Mouse (Mus musculus) limb, embryonic 14.5 days (tissue): Measurements from ENCODE around the gene Magi1. TPM values are rescaled to one million over a fixed set of nuclear protein-coding genes. Genes with fewer than 3 reads are reported as not detected.
A peak's percentile ranks its signal among the peaks of the same experiment; 100 is the strongest.

Experiments
- ATAC-seq: fragments of 200-750 bp; cut with Nextera tagmentation; 2 replicates; pipeline ENCODE4 v1.8.0; 2017; ENCODE audit warnings: low read depth, moderate number of reproducible peaks, moderate TSS enrichment; ENCODE audit not compliant: low FRiP score
- DNase-seq: peaks from one replicate; pipeline ENCODE4 v3.0.0-alpha.2; 2015; ENCODE audit warnings: low spot score
- H3K27ac ChIP-seq: fragments of 300-500 bp; sonication (generic); replicated peaks from 2 replicates; pipeline ENCODE4 v1.5.1; 2014; ENCODE audit warnings: low read depth, mild to moderate bottlenecking, low read length, moderate library complexity, mixed read lengths
- H3K27me3 ChIP-seq: fragments of 300-500 bp; sonication (generic); 2 replicates; pipeline ENCODE4 v1.6.1; 2014; ENCODE audit warnings: low read length, mixed read lengths; ENCODE audit not compliant: control insufficient read depth, insufficient read depth
- H3K36me3 ChIP-seq: fragments of 300-500 bp; sonication (generic); 2 replicates; pipeline ENCODE4 v1.6.1; 2014; ENCODE audit warnings: mild to moderate bottlenecking, low read length, moderate library complexity, mixed read lengths; ENCODE audit not compliant: control insufficient read depth, insufficient read depth
- H3K4me1 ChIP-seq: fragments of 300-500 bp; sonication (generic); 2 replicates; pipeline ENCODE4 v1.6.1; 2014; ENCODE audit warnings: antibody characterized with exemption, low read length, mixed read lengths; ENCODE audit not compliant: control insufficient read depth, insufficient read depth
- H3K4me2 ChIP-seq: fragments of 300-500 bp; sonication (generic); replicated peaks from 2 replicates; pipeline ENCODE4 v1.6.1; 2014; ENCODE audit warnings: low read depth, mild to moderate bottlenecking, low read length, moderate library complexity; ENCODE audit not compliant: severe bottlenecking
- H3K4me3 ChIP-seq: fragments of 300-500 bp; sonication (generic); replicated peaks from 2 replicates; pipeline ENCODE4 v1.5.1; 2014; ENCODE audit warnings: low read length
- H3K9ac ChIP-seq: fragments of 300-500 bp; sonication (generic); 2 replicates; pipeline ENCODE4 v1.6.1; 2014; ENCODE audit warnings: mild to moderate bottlenecking, low read depth, low read length, moderate library complexity; ENCODE audit not compliant: severe bottlenecking
- H3K9me3 ChIP-seq: fragments of 300-500 bp; sonication (generic); 2 replicates; pipeline ENCODE4 v1.6.1; 2016; ENCODE audit warnings: low read length; ENCODE audit not compliant: control insufficient read depth
- POLR2A ChIP-seq: fragments of 200-500 bp; IDR thresholded peaks from 2 replicates; pipeline ENCODE4 v1.8.0; 2012; ENCODE audit warnings: inconsistent platforms, mild to moderate bottlenecking, moderate library complexity, borderline replicate concordance; ENCODE audit not compliant: insufficient read depth, insufficient read length; ENCODE audit errors: extremely low read depth
- WGBS: fragments of 180-500 bp; shearing (Covaris S2); extraction: QIAGEN DNeasy Blood & Tissue Kit; methylation state at CpG from one replicate; pipeline ENCODE4 v1.1.7; 2014; 5-methylcytosine and 5-hydroxymethylcytosine counted together
- polyA plus RNA-seq, 2 experiments: library from polyadenylated mRNA; depleted of rRNA in 1 of 2; stranded (reverse) in 1 of 2; unstranded in 1 of 2; fragments of >200 nt; fragmentation: Nextera tagmentation in 1 of 2; extraction: Ambion mirVana in 1 of 2; gene quantifications; 2 replicates each; pipeline versions ENCODE4 v1.2.1 to v1.2.3; 2012 to 2014

Gene Magi1
- polyA plus RNA-seq, 2 experiments = 9.7 to 15.0 TPM

GRCm38 (mm10) chr6:94130389-94130788, 153.3 kb downstream of the Magi1 start:
- no peak overlapping the region for H3K27ac ChIP-seq
- 27% methylated on average over 5 of the region's 5 CpGs for WGBS
- no peaks in the 10 kb centered on the region for H3K27me3 ChIP-seq
- no peak overlapping the region for H3K4me3 ChIP-seq
- H3K9ac ChIP-seq = no peak overlapping the region
- ATAC-seq (0 out of 2 replicates have a peak, but pooled peaks have one; percentile 26), DNase-seq (no peak)
- peaks cover 15% of the 10 kb centered on the region for H3K4me1 ChIP-seq
- no peak overlapping the region for H3K4me2 ChIP-seq
- H3K9me3 ChIP-seq = no peaks in the 10 kb centered on the region
- TF ChIP-seq POLR2A = no peak
- H3K36me3 ChIP-seq = no peaks in the 10 kb centered on the region

- H3K9ac ChIP-seq = no peak overlapping the region
- H3K27me3 ChIP-seq = no peaks in the 10 kb centered on the region
- H3K4me3 ChIP-seq = no peak overlapping the region
- ATAC-seq = no peak
- WGBS = 78% methylated on average over 4 of the region's 4 CpGs
- DNase-seq = no peak
- no peak overlapping the region for H3K4me2 ChIP-seq
- no peak for TF ChIP-seq POLR2A
- peaks cover 40% of the 10 kb centered on the region for H3K4me1 ChIP-seq
- no peak overlapping the region for H3K27ac ChIP-seq
- H3K9me3 ChIP-seq = no peaks in the 10 kb centered on the region
- no peaks in the 10 kb centered on the region for H3K36me3 ChIP-seq
Measured at GRCm38 (mm10) chr6:94126763-94127162, 157.0 kb downstream of the Magi1 start.

DNA sequence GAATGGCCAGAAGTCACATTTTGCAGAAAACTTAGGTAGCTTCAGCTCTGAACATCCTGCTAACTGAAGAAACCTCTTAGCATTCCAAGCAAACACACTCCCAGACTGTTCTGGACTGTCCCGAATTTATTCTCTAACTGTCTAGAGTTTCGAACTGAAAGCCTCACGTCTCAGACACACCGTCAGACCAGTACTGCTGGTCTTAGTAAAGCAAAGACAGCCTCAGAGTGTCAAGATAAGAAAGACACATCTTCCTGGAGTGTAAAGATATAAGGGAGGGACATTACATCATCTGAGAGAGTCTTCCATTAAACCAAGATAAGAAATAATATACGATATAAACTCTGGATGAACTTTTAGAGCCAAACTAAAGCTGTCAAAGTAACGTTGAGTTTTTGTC, 158.6 kb downstream of the Magi1 start:
- Histone ChIP-seq H3K27me3 (no peaks in the 10 kb centered on the region), H3K27ac (no peak overlapping the region), H3K9me3 (no peaks in the 10 kb centered on the region), H3K4me2 (no peak overlapping the region), H3K4me3 (no peak overlapping the region), H3K36me3 (no peaks in the 10 kb centered on the region), H3K4me1 (peaks cover 47% of the 10 kb centered on the region), H3K9ac (no peak overlapping the region)
- DNase-seq = no peak
- TF ChIP-seq POLR2A = no peak
- no peak for ATAC-seq
- WGBS = 65% methylated on average over 6 of the region's 6 CpGs

- no peaks in the 10 kb centered on the region; the same call in 1 of the 2 replicates for H3K27me3 ChIP-seq
- no peak overlapping the region for H3K4me3 ChIP-seq
- H3K36me3 ChIP-seq = no peaks in the 10 kb centered on the region
- TF ChIP-seq POLR2A = no peak
- H3K4me1 ChIP-seq = peaks cover 41% of the 10 kb centered on the region
- no peaks in the 10 kb centered on the region for H3K9me3 ChIP-seq
- no peak overlapping the region for H3K9ac ChIP-seq
- H3K27ac ChIP-seq = no peak overlapping the region
- H3K4me2 ChIP-seq = no peak overlapping the region
- WGBS = 40% methylated on average over 2 of the region's 2 CpGs
- peak; percentile 60 for DNase-seq
- no peak for ATAC-seq
Measured at GRCm38 (mm10) chr6:94124279-94124678, 159.4 kb downstream of the Magi1 start.

GRCm38 (mm10) chr6:94122566-94123150, 161.1 kb downstream of the Magi1 start:
- H3K4me2 ChIP-seq = peak overlapping the region; percentile 35
- TF ChIP-seq POLR2A = no peak
- H3K9ac ChIP-seq = no peak overlapping the region
- H3K9me3 ChIP-seq = no peaks in the 10 kb centered on the region
- DNase-seq (peak; percentile 78), ATAC-seq (peak; percentile 86)
- no peaks in the 10 kb centered on the region for H3K36me3 ChIP-seq
- no peak overlapping the region for H3K4me3 ChIP-seq
- H3K4me1 ChIP-seq = peaks cover 39% of the 10 kb centered on the region
- H3K27me3 ChIP-seq = no peaks in the 10 kb centered on the region; the same call in 1 of the 2 replicates
- no peak overlapping the region for H3K27ac ChIP-seq
- 16% methylated on average over 8 of the region's 8 CpGs for WGBS
